Mouse (Mus musculus): ENCODE data around the gene Auts2. TPM values are rescaled to one million over a fixed set of nuclear protein-coding genes. Genes with fewer than 3 reads are reported as not detected.

Gene Auts2
- polyA plus RNA-seq, 1 experiment from 2014 or later = 95.1 TPM

GRCm38 (mm10) chr5:132472184-132472829 is 70.8 kb downstream of the Auts2 start:
- ATAC-seq = no peak
- no peaks in the 10 kb centered on the region for H3K36me3 ChIP-seq (ENCODE audit: poor library complexity, severe bottlenecking)
- H3K27ac ChIP-seq = peak overlapping the region; percentile 54
- peaks cover 35% of the 10 kb centered on the region for H3K4me1 ChIP-seq
- no peaks in the 10 kb centered on the region for H3K27me3 ChIP-seq
- no peak overlapping the region for H3K4me3 ChIP-seq
- WGBS = 63% methylated on average over 5 of the region's 5 CpGs
- H3K4me2 ChIP-seq = no peak overlapping the region
- no peak overlapping the region for H3K9ac ChIP-seq
- H3K9me3 ChIP-seq (replicated peaks) = no peaks in the 10 kb centered on the region

GRCm38 (mm10) chr5:132467364-132467743 is 75.8 kb downstream of the Auts2 start:
- Histone ChIP-seq H3K4me2 (no peak overlapping the region), H3K4me3 (no peak overlapping the region), H3K9me3 (replicated peaks) (no peaks in the 10 kb centered on the region), H3K9ac (no peak overlapping the region), H3K27me3 (no peaks in the 10 kb centered on the region), H3K4me1 (peaks cover 28% of the 10 kb centered on the region), H3K36me3 (ENCODE audit: poor library complexity, severe bottlenecking) (no peaks in the 10 kb centered on the region), H3K27ac (no peak overlapping the region)
- no peak for ATAC-seq
- 90% methylated on average over 2 of the region's 2 CpGs for WGBS

- Histone ChIP-seq H3K9ac (no peak overlapping the region), H3K4me3 (no peak overlapping the region), H3K4me2 (no peak overlapping the region), H3K36me3 (ENCODE audit: poor library complexity, severe bottlenecking) (no peaks in the 10 kb centered on the region), H3K27me3 (no peaks in the 10 kb centered on the region), H3K4me1 (peaks cover 23% of the 10 kb centered on the region), H3K27ac (no peak overlapping the region), H3K9me3 (replicated peaks) (no peaks in the 10 kb centered on the region)
- no peak for ATAC-seq
- 91% methylated on average over 16 of the region's 16 CpGs for WGBS
These were observed 76.4 kb downstream of the Auts2 start for GRCm38 (mm10) chr5:132466427-132467363.

- no peak overlapping the region for H3K9ac ChIP-seq
- H3K27me3 ChIP-seq = no peaks in the 10 kb centered on the region
- H3K36me3 ChIP-seq (ENCODE audit: poor library complexity, severe bottlenecking) = no peaks in the 10 kb centered on the region
- no peak overlapping the region for H3K4me3 ChIP-seq
- H3K4me1 ChIP-seq = peaks cover 32% of the 10 kb centered on the region
- no peak overlapping the region for H3K27ac ChIP-seq
- no peak overlapping the region for H3K4me2 ChIP-seq
- 81% methylated on average over 11 of the region's 11 CpGs for WGBS
- no peaks in the 10 kb centered on the region for H3K9me3 ChIP-seq (replicated peaks)
- no peak for ATAC-seq
These were observed 80.6 kb downstream of the Auts2 start for GRCm38 (mm10) chr5:132462560-132462959.

GRCm38 (mm10) chr5:132458498-132458897 is 84.6 kb downstream of the Auts2 start:
- H3K9ac ChIP-seq = no peak overlapping the region
- no peak overlapping the region for H3K4me3 ChIP-seq
- no peak overlapping the region for H3K27ac ChIP-seq
- H3K4me2 ChIP-seq = no peak overlapping the region
- H3K36me3 ChIP-seq (ENCODE audit: poor library complexity, severe bottlenecking) = no peaks in the 10 kb centered on the region
- WGBS = 65% methylated on average over 7 of the region's 7 CpGs
- H3K27me3 ChIP-seq = no peaks in the 10 kb centered on the region
- H3K9me3 ChIP-seq (replicated peaks) = no peaks in the 10 kb centered on the region
- H3K4me1 ChIP-seq = peaks cover 38% of the 10 kb centered on the region
- no peak for ATAC-seq

- no peak overlapping the region for H3K9ac ChIP-seq
- no peak overlapping the region for H3K4me3 ChIP-seq
- no peak for ATAC-seq
- no peaks in the 10 kb centered on the region for H3K9me3 ChIP-seq (replicated peaks)
- no peak overlapping the region for H3K27ac ChIP-seq
- no peaks in the 10 kb centered on the region for H3K36me3 ChIP-seq (ENCODE audit: poor library complexity, severe bottlenecking)
- 85% methylated on average over 2 of the region's 2 CpGs for WGBS
- no peak overlapping the region for H3K4me2 ChIP-seq
- H3K27me3 ChIP-seq = no peaks in the 10 kb centered on the region
- peaks cover 49% of the 10 kb centered on the region for H3K4me1 ChIP-seq
These were observed 90.8 kb downstream of the Auts2 start for GRCm38 (mm10) chr5:132452381-132452780.

GRCm38 (mm10) chr5:132450071-132450470 is 93.1 kb downstream of the Auts2 start:
- WGBS = 93% methylated on average over 3 of the region's 3 CpGs
- no peak overlapping the region for H3K4me3 ChIP-seq
- no peaks in the 10 kb centered on the region for H3K36me3 ChIP-seq (ENCODE audit: poor library complexity, severe bottlenecking)
- H3K27ac ChIP-seq = no peak overlapping the region
- H3K9me3 ChIP-seq (replicated peaks) = no peaks in the 10 kb centered on the region
- no peaks in the 10 kb centered on the region for H3K27me3 ChIP-seq
- peaks cover 58% of the 10 kb centered on the region for H3K4me1 ChIP-seq
- no peak for ATAC-seq
- H3K9ac ChIP-seq = no peak overlapping the region
- no peak overlapping the region for H3K4me2 ChIP-seq

- no peaks in the 10 kb centered on the region for H3K9me3 ChIP-seq (replicated peaks)
- no peak overlapping the region for H3K4me2 ChIP-seq
- 74% methylated on average over 6 of the region's 6 CpGs for WGBS
- no peak overlapping the region for H3K4me3 ChIP-seq
- no peak overlapping the region for H3K9ac ChIP-seq
- H3K4me1 ChIP-seq = peaks cover 56% of the 10 kb centered on the region
- ATAC-seq = no peak
- H3K27me3 ChIP-seq = no peaks in the 10 kb centered on the region
- H3K36me3 ChIP-seq (ENCODE audit: poor library complexity, severe bottlenecking) = no peaks in the 10 kb centered on the region
- no peak overlapping the region for H3K27ac ChIP-seq
These were observed 94.6 kb downstream of the Auts2 start for GRCm38 (mm10) chr5:132448401-132449066.

GRCm38 (mm10) chr5:132445213-132445954 is 97.8 kb downstream of the Auts2 start:
- Histone ChIP-seq H3K9ac (no peak overlapping the region), H3K27ac (no peak overlapping the region), H3K36me3 (ENCODE audit: poor library complexity, severe bottlenecking) (no peaks in the 10 kb centered on the region), H3K4me2 (no peak overlapping the region), H3K27me3 (no peaks in the 10 kb centered on the region), H3K9me3 (replicated peaks) (no peaks in the 10 kb centered on the region), H3K4me1 (peaks cover 59% of the 10 kb centered on the region), H3K4me3 (no peak overlapping the region)
- ATAC-seq = no peak; the same call in 1 of the 2 replicates
- WGBS = 80% methylated on average over 4 of the region's 4 CpGs

GRCm38 (mm10) chr5:132442948-132443347 is 100.2 kb downstream of the Auts2 start:
- Histone ChIP-seq H3K27me3 (no peaks in the 10 kb centered on the region), H3K9ac (no peak overlapping the region), H3K4me2 (no peak overlapping the region), H3K4me1 (peaks cover 61% of the 10 kb centered on the region), H3K4me3 (no peak overlapping the region), H3K9me3 (replicated peaks) (no peaks in the 10 kb centered on the region), H3K27ac (no peak overlapping the region), H3K36me3 (ENCODE audit: poor library complexity, severe bottlenecking) (no peaks in the 10 kb centered on the region)
- WGBS = 86% methylated on average over 4 of the region's 4 CpGs
- no peak for ATAC-seq

- Histone ChIP-seq H3K4me2 (no peak overlapping the region), H3K4me3 (no peak overlapping the region), H3K36me3 (ENCODE audit: poor library complexity, severe bottlenecking) (no peaks in the 10 kb centered on the region), H3K27me3 (no peaks in the 10 kb centered on the region), H3K4me1 (peaks cover 82% of the 10 kb centered on the region), H3K9ac (no peak overlapping the region), H3K27ac (no peak overlapping the region), H3K9me3 (replicated peaks) (no peaks in the 10 kb centered on the region)
- WGBS = 39% methylated on average over 4 of the region's 4 CpGs
- ATAC-seq = no peak
These were observed 104.7 kb downstream of the Auts2 start for GRCm38 (mm10) chr5:132438414-132438813.

All from forebrain, embryonic 13.5 days (tissue).